Mouse (Mus musculus): ENCODE results near the gene 1700037H04Rik.
A peak's percentile ranks its signal among the peaks of the same experiment; 100 is the strongest.

Gene 1700037H04Rik

GRCm38 (mm10) chr2:131179246-131179886, 19.5 kb upstream of the 1700037H04Rik start:
- DNase-seq (ENCODE audit: low spot score in 2 of 2): peak in 1 of 2 experiments; percentile 61

DNA sequence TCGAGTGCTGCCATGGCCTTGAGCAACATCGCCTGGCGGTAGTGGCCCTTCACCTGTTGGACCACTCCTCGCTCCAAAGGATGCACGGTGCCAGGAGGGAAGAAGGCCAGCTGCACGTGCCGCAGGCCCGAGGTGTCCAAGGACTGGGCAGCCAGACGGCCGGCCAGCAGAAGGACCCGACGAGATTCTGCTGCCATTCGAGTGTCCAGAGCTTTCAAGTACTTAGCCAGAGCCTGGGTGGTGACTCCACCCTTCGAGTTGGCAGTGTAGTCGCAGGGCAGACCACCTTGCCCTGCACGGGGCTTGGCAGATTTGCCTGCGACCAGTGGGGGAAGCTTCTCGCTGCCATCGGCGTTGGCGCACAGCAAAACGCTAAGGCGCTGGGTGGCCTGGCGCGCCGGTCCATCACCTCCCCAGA, 19.0 kb upstream of the 1700037H04Rik start:
- DNase-seq (ENCODE audit: low spot score in 2 of 2): no peak

- no peak for DNase-seq (ENCODE audit: low spot score in 2 of 2)
These were observed 18.1 kb upstream of the 1700037H04Rik start for GRCm38 (mm10) chr2:131177932-131178331.

- DNase-seq (ENCODE audit: low spot score in 2 of 2): no peak
These were observed 16.6 kb upstream of the 1700037H04Rik start for GRCm38 (mm10) chr2:131176491-131176890.

- DNase-seq (ENCODE audit: low spot score in 2 of 2): no peak
These were observed 16.0 kb upstream of the 1700037H04Rik start for GRCm38 (mm10) chr2:131175945-131176309.

DNA sequence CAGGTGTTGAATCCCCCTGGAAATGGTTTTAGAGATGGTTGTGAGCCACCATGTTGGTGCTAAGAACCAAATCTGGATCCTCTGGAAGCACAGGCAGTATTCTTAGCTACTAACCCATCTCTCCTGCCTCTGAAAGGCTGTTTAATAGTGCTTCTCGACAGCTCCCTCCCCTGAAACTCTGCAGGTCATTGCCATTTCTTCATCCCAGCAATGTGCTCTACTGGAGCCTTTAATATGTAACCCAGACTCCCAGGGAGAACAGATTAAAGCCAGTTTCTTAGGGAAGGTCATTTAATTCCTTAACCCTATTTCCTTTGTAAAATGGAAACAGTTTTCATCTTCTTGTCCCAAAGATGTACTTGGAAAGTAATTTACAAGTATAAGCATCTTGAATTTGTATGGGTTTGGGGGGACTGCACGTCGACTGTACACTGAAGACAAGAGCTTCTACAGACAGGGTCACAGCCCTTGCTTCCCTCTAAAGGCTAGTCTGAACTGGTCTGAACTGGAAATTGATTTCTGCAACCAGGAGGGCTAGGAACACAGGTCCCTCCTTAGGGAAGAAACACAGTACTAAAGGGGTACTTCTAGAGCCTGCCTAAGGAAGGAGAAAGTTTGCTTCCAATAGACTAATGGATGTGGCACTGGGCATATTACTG, 15.5 kb upstream of the 1700037H04Rik start:
- DNase-seq (ENCODE audit: low spot score in 2 of 2): no peak

DNA sequence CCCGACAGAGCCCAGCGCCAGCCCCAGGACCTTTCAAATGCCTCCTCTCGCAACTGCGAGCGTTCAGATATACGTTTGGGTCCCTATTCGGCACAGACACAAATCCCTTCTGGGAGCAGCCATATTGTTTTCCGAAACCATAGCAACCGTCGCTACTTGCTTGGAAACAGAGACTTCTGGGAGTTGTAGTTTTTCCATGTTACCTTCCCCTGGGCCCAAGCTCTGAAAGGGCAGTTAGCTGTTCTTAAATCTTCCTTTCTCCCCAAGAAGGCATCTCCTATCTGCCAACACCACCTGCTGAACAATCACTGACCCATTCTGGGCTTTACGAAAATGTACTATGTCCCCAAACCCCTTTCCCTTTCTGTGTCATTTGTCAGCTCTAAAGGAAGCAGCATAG, 14.8 kb upstream of the 1700037H04Rik start:
- peak in 1 of 2 experiments; percentile 77 for DNase-seq (ENCODE audit: low spot score in 2 of 2)

GRCm38 (mm10) chr2:131172322-131172721, 12.4 kb upstream of the 1700037H04Rik start:
- DNase-seq (ENCODE audit: low spot score in 2 of 2): no peak

- peak in 1 of 2 experiments; percentile 75 for DNase-seq (ENCODE audit: low spot score in 2 of 2)
These were observed 11.7 kb upstream of the 1700037H04Rik start for GRCm38 (mm10) chr2:131171401-131172104.

DNA sequence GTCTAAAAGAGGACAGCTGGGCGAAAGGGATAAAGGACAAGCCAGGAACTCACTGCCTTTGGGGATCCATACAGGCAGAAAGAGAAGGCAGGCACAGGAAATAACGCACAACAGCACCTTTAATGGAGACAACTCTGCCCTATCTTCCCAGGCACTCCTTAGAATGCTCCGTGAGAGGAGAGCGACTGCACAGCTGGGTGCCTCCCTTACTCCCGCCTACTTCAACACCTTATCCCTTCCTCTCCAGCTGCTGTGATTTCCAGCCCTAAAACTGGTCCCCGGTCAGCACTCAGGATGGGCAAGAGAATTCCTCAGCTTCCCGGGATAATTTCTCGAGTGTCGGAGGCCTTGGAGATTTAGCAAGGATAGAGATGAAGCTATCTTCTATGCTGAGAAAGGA, 11.1 kb upstream of the 1700037H04Rik start:
- DNase-seq (ENCODE audit: low spot score in 2 of 2): no peak

DNA sequence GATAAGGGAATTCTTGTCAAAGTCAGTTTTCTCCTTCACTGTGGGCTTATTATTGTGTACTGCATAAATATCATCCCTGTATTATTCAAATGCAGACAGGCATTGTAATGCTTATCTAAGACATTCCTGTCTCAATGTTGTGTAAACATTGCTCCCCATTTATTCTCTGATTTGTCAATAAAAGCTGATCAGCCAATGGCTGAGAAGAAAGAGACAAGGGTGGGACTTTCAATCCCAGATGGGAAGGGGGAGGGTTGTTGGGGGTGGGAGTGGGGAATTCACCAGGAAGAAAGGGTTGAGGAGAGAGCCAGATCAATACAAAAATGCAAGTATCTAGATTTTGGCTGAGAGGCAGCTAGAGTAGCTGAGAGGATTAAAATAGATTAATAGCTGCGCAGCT, 9.0 kb upstream of the 1700037H04Rik start:
- DNase-seq (ENCODE audit: low spot score in 2 of 2): no peak

DNA sequence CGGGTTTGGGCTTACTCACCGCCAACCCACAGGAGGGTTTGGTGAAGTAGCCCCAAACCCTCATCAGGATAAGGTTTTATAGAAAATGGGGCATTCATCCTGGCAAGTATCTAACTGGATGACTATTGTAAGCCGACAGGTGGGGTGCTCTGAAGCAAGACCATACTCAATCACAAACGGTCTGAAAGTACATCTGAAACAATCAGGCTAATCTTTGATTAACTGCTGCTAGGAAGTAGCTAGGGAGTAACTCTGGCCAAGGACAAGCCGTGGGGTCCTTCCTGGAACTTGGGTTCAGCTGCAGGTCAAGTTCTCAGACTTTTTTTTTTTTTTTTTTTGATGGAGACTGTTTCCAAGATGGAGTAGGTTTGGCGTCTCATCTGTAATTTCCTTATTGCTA, 8.1 kb upstream of the 1700037H04Rik start:
- DNase-seq (ENCODE audit: low spot score in 2 of 2): no peak

- DNase-seq (ENCODE audit: low spot score in 2 of 2): no peak
These were observed 6.3 kb upstream of the 1700037H04Rik start for GRCm38 (mm10) chr2:131166172-131166571.

DNA sequence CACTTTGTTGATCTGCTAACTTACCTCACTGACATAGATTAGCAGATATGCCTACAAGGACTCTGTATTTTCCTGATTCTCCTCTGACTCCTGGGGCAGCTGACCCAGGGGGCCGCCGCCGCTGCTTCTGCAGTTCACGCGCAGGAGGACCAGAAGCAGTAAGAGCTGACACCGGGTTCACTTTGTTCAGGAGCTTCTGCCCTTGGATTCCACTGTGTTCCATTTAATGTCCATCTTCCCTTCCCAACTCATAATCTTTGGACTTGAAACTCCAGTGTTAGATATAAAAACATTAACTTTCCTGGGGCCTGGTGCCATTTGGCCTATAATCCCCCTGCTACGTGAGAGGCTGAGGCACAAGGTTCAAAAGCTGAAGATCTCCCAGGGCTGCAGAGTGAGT, 4.0 kb upstream of the 1700037H04Rik start:
- DNase-seq (ENCODE audit: low spot score in 2 of 2): no peak

- peak in 1 of 2 experiments; percentile 32 for DNase-seq (ENCODE audit: low spot score in 2 of 2)
These were observed 810 bp upstream of the 1700037H04Rik start for GRCm38 (mm10) chr2:131160671-131161111.

DNA sequence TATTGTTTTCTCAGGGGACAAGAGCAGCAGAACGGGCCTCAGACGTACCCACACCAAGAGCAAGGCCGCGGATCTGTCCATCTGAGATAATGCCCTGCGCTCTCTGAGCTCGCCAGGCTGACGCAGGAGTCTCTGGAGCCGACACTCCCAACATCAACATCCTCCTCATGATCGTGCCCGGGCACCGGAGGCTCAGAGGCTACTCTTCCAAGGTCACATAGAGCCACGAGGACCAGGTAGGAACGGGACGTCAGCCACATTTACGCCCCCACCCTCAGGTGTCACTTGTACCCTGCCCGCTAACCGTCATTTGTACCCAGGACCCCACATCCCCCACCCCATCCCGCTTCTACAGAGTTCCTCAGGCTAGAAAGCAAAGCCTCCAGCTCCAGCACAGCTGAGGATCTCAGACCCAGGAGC, 380 bp downstream of the 1700037H04Rik start:
- DNase-seq (ENCODE audit: low spot score in 2 of 2): no peak

GRCm38 (mm10) chr2:131156987-131157386, 2.9 kb downstream of the 1700037H04Rik start:
- no peak for DNase-seq (ENCODE audit: low spot score in 2 of 2)

- DNase-seq (ENCODE audit: low spot score in 2 of 2): no peak
These were observed 5.8 kb downstream of the 1700037H04Rik start for GRCm38 (mm10) chr2:131154036-131154435.

GRCm38 (mm10) chr2:131152166-131152730, 7.6 kb downstream of the 1700037H04Rik start:
- no peak for DNase-seq (ENCODE audit: low spot score in 2 of 2)

GRCm38 (mm10) chr2:131149254-131149578, 10.7 kb downstream of the 1700037H04Rik start:
- no peak for DNase-seq (ENCODE audit: low spot score in 2 of 2)

- no peak for DNase-seq (ENCODE audit: low spot score in 2 of 2)
These were observed 11.3 kb downstream of the 1700037H04Rik start for GRCm38 (mm10) chr2:131148353-131149253.

- no peak for DNase-seq (ENCODE audit: low spot score in 2 of 2)
These were observed 12.9 kb downstream of the 1700037H04Rik start for GRCm38 (mm10) chr2:131147043-131147365.

All from left cerebral cortex, adult 9 months (tissue).